Mouse (Mus musculus) left cerebral cortex, adult 2 months (tissue): ENCODE results near the gene Foxg1. TPM values are rescaled to one million over a fixed set of nuclear protein-coding genes. Genes with fewer than 3 reads are reported as not detected.
A peak's percentile ranks its signal among the peaks of the same experiment; 100 is the strongest.

Experiments used
- DNase-seq, 2 experiments: peaks; one replicate each; pipeline ENCODE4 v3.0.0; 2021 to 2022; ENCODE audit warnings: low spot score in 2 of 2, mixed read lengths in 1 of 2; ENCODE audit errors: extremely low spot score in 1 of 2
- H3K27ac ChIP-seq: fragments of 200-600 bp; 2 replicates; pipeline ENCODE4 v1.8.1; 2022
- H3K4me3 ChIP-seq: fragments of 200-600 bp; 2 replicates; pipeline ENCODE4 v1.8.1; 2022
- CTCF ChIP-seq: fragments of 200-600 bp; IDR thresholded peaks from 2 replicates; pipeline ENCODE4 v1.8.1; 2022; ENCODE audit warnings: antibody characterized with exemption, mild to moderate bottlenecking, moderate library complexity
- intact Hi-C: fragments of 180-260 bp; cut with DNase I; formaldehyde crosslinking; loops from one replicate; pipeline ENCODE4 v1.15.1; 2025
- total RNA-seq, 2 experiments: library from RNA; stranded (reverse); gene quantifications; 2 replicates each; pipeline ENCODE4 v1.2.3; 2021

Foxg1 gene
- total RNA-seq, 2 experiments from 2014 or later, result 111 to 112 TPM

- intact Hi-C loops, result loop anchor here (2.0 to 10.0 kb wide), 6 partner anchors 15 to 1997 kb away; partner anchors contain the start of genes Prkd1 and Scfd1
- Histone ChIP-seq H3K4me3 (peak overlapping the region; percentile 48), H3K27ac (peak overlapping the region; percentile 98)
- peak in 1 of 2 experiments; percentile 54 for DNase-seq
- TF ChIP-seq CTCF, result no peak
Measured at GRCm38 (mm10) chr12:49377281-49377970, 5.0 kb upstream of the Foxg1 start.

DNA sequence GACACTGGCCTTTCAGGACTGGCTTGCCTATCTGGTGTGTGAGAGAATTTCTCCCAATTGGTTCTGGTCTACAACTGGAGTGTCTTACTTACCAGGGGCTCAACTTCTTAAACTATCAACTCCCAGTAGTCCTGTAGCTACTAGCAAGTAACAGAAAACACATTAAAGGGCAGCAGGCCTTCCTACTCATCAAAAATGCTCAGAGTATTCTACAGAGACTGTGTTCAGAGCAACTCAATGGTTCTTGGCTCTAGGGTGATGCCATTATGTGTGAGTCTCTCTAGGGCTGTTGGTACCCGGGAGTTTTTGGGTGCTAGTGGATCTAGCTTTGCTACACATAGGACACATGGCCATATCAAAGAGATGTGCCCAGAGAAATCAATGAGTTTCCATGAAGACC lies 3.5 kb upstream of the Foxg1 start:
- intact Hi-C loops, result loop anchor here (5.0 to 10.0 kb wide), 5 partner anchors 573 to 1996 kb away; partner anchors contain the start of genes Prkd1 and Scfd1
- no peak for DNase-seq
- H3K4me3 ChIP-seq, result peak overlapping the region; percentile 48
- peak overlapping the region; percentile 98 for H3K27ac ChIP-seq
- TF ChIP-seq CTCF, result no peak

GRCm38 (mm10) chr12:49379446-49379845 lies 3.0 kb upstream of the Foxg1 start:
- TF ChIP-seq CTCF, result no peak
- H3K4me3 ChIP-seq, result peak overlapping the region; percentile 72
- peak overlapping the region; percentile 98 for H3K27ac ChIP-seq
- intact Hi-C loops, result loop anchor here (5.0 to 10.0 kb wide), 5 partner anchors 573 to 1995 kb away; partner anchors contain the start of genes Prkd1 and Scfd1
- DNase-seq, result peak in 1 of 2 experiments; percentile 51

GRCm38 (mm10) chr12:49380442-49380841 lies 2.0 kb upstream of the Foxg1 start:
- Histone ChIP-seq H3K27ac (peak overlapping the region; percentile 98), H3K4me3 (peak overlapping the region; percentile 72)
- intact Hi-C loops, result no loop called here
- TF ChIP-seq CTCF, result no peak
- DNase-seq, result no peak

DNA sequence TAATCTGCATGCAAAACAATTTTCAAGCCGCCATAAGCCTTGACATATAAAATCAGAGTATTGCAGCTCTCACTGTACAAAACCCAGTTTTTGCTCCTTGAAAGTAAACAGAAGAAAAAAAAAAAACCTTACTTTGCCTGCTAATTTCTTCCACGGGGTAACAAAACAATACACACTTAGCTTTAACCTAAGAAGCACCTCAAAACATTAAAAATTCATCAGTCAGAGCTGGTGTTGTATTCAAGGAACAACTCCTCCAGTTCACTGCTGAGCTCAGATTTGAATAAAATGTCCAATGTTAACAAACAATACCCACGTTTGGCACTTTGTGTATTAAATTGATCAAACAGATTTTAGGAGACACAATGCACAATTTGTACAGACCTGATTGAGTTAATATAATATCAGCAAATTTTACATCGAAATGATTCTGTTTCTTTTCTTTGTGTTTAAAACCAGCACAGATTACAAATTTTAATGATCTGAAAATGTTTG lies 1.4 kb upstream of the Foxg1 start:
- peak overlapping the region; percentile 72 for H3K4me3 ChIP-seq
- no peak for TF ChIP-seq CTCF
- intact Hi-C loops, result no loop called here
- H3K27ac ChIP-seq, result peak overlapping the region; percentile 98
- no peak for DNase-seq

- peak overlapping the region; percentile 98 for H3K27ac ChIP-seq
- intact Hi-C loops, result loop anchor here (2.0 kb wide), 1 partner anchor 19 kb away; no protein-coding TSS in a partner anchor
- H3K4me3 ChIP-seq, result peak overlapping the region; percentile 72
- TF ChIP-seq CTCF, result no peak
- peak in 1 of 2 experiments; percentile 55 for DNase-seq
Measured at GRCm38 (mm10) chr12:49381721-49382365, 617 bp upstream of the Foxg1 start.

GRCm38 (mm10) chr12:49383521-49384133 lies 1.2 kb downstream of the Foxg1 start:
- peak overlapping the region; percentile 98 for H3K27ac ChIP-seq

GRCm38 (mm10) chr12:49384295-49384875 lies 1.9 kb downstream of the Foxg1 start:
- Histone ChIP-seq H3K27ac (peak overlapping the region; percentile 98), H3K4me3 (peak overlapping the region; percentile 72)
- intact Hi-C loops, result no loop called here
- no peak for TF ChIP-seq CTCF
- DNase-seq, result peak; percentile 63

More at GRCm38 (mm10) chr12:49383521-49384133, 1.2 kb downstream of the Foxg1 start:
- intact Hi-C loops, result loop anchor here (2.0 kb wide), 1 partner anchor 17 kb away; no protein-coding TSS in a partner anchor
- peak overlapping the region; percentile 72 for H3K4me3 ChIP-seq
- peak; percentile 87 to 90 for DNase-seq
- no peak for TF ChIP-seq CTCF

DNA sequence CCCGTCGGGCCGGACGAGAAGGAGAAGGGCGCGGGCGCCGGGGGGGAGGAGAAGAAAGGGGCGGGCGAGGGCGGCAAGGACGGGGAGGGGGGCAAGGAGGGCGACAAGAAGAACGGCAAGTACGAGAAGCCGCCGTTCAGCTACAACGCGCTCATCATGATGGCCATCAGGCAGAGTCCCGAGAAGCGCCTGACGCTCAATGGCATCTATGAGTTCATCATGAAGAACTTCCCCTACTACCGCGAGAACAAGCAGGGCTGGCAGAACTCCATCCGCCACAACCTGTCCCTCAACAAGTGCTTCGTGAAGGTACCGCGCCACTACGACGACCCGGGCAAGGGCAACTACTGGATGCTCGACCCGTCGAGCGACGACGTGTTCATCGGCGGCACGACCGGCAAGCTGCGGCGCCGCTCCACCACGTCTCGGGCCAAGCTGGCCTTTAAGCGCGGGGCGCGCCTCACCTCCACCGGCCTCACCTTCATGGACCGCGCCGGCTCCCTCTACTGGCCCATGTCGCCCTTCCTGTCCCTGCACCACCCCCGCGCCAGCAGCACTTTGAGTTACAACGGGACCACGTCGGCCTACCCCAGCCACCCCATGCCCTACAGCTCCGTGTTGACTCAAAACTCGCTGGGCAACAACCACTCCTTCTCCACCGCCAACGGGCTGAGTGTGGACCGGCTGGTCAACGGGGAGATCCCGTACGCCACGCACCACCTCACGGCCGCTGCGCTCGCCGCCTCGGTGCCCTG lies 2.6 kb downstream of the Foxg1 start, which contains the start of gene Gm43517:
Gene Gm43517 (plus strand): TSS at position 299 of the 755 bp plus-strand sequence.
- peak; percentile 60 to 65 for DNase-seq
- Histone ChIP-seq H3K27ac (peak within 1 kb of the TSS; percentile 98), H3K4me3 (peak within 1 kb of the TSS; percentile 72)
- intact Hi-C loops, result no loop called here
- peak; percentile 31 for TF ChIP-seq CTCF

DNA sequence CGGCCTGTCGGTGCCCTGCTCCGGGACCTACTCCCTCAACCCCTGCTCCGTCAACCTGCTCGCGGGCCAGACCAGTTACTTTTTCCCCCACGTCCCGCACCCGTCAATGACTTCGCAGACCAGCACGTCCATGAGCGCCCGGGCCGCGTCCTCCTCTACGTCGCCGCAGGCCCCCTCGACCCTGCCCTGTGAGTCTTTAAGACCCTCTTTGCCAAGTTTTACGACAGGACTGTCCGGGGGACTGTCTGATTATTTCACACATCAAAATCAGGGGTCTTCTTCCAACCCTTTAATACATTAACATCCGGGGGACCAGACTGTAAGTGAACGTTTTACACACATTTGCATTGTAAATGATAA lies 3.2 kb downstream of the Foxg1 start:
- Histone ChIP-seq H3K27ac (peak overlapping the region; percentile 98), H3K4me3 (peak overlapping the region; percentile 72)
- no peak for TF ChIP-seq CTCF
- DNase-seq, result no peak
- intact Hi-C loops, result no loop called here
